Mouse (Mus musculus) MEL (cell line): ENCODE data around the gene Lin37. TPM values are rescaled to one million over a fixed set of nuclear protein-coding genes. Genes with fewer than 3 reads are reported as not detected.

Experiments used
- DNase-seq: peaks from one replicate; pipeline ENCODE4 v3.0.0; 2011; ENCODE audit warnings: low read depth, low spot score
- H3K27ac ChIP-seq: 2 replicates; pipeline ENCODE4 v1.5.1; 2012; ENCODE audit warnings: low read depth, mild to moderate bottlenecking, control low read depth, low read length, moderate library complexity; ENCODE audit not compliant: control insufficient read depth
- H3K27me3 ChIP-seq, 2 experiments: fragments of 150-350 bp in 1 of 2; sonication (generic) in 1 of 2; 2 replicates each; pipeline ENCODE4 v1.6.1; 2012; ENCODE audit warnings: low read length in 2 of 2, mild to moderate bottlenecking in 2 of 2, improper control_type of control experiment in 1 of 2, moderate library complexity in 1 of 2; ENCODE audit not compliant: insufficient read depth in 2 of 2, control insufficient read depth in 1 of 2
- H3K36me3 ChIP-seq, 2 experiments: 2 replicates each; pipeline ENCODE4 v1.6.1; 2012 to 2014; ENCODE audit warnings: low read length in 2 of 2, improper control_type of control experiment in 1 of 2, inconsistent platforms in 1 of 2, mild to moderate bottlenecking in 1 of 2; ENCODE audit not compliant: insufficient read depth in 2 of 2, control insufficient read depth in 1 of 2
- H3K4me1 ChIP-seq, 2 experiments: fragments of 150-350 bp in 1 of 2; sonication (generic) in 1 of 2; 2 replicates each; pipeline ENCODE4 v1.6.1; 2012; ENCODE audit warnings: low read length in 2 of 2, improper control_type of control experiment in 1 of 2, mild to moderate bottlenecking in 1 of 2; ENCODE audit not compliant: insufficient read depth in 2 of 2, control insufficient read depth in 1 of 2
- H3K4me3 ChIP-seq, 2 experiments: fragments of 150-350 bp in 1 of 2; sonication (generic) in 1 of 2; 2 replicates each; pipeline ENCODE4 v1.5.1; 2012; ENCODE audit warnings: low read depth in 2 of 2, low read length in 2 of 2, mild to moderate bottlenecking in 2 of 2, moderate library complexity in 2 of 2, control low read depth in 1 of 2, improper control_type of control experiment in 1 of 2; ENCODE audit not compliant: control insufficient read depth in 1 of 2, insufficient read depth in 1 of 2
- H3K79me2 ChIP-seq: 2 replicates; pipeline ENCODE4 v1.6.1; 2012; ENCODE audit warnings: mild to moderate bottlenecking, low read length, moderate library complexity; ENCODE audit not compliant: control insufficient read depth, poor library complexity, insufficient read depth
- H3K9ac ChIP-seq: 2 replicates; pipeline ENCODE4 v1.6.1; 2012; ENCODE audit warnings: low read depth, mild to moderate bottlenecking, control low read depth, low read length, moderate library complexity; ENCODE audit not compliant: control insufficient read depth, poor library complexity, severe bottlenecking
- H3K9me3 ChIP-seq: fragments of 150-350 bp; sonication (generic); replicated peaks from 2 replicates; pipeline ENCODE4 v1.6.1; 2012; ENCODE audit warnings: mild to moderate bottlenecking, low read length, improper control_type of control experiment, moderate library complexity; ENCODE audit not compliant: insufficient read depth
- CHD2 ChIP-seq: IDR thresholded peaks from 2 replicates; pipeline ENCODE4 v1.6.1; 2011; ENCODE audit warnings: low read length, improper control_type of control experiment
- CTCF ChIP-seq, 3 experiments: IDR thresholded peaks in 2 of 3; conservative IDR thresholded peaks in 1 of 3; 2 replicates each; pipeline ENCODE4 v1.5.1; 2011 to 2012; ENCODE audit warnings: low read length in 3 of 3, low read depth in 2 of 3, mild to moderate bottlenecking in 2 of 3, improper control_type of control experiment in 1 of 3, inconsistent platforms in 1 of 3, mixed read lengths in 1 of 3, moderate library complexity in 1 of 3; ENCODE audit not compliant: control insufficient read depth in 1 of 3, insufficient read depth in 1 of 3, poor library complexity in 1 of 3, severe bottlenecking in 1 of 3
- JUND ChIP-seq: IDR thresholded peaks from 2 replicates; pipeline ENCODE4 v1.6.1; 2011; ENCODE audit warnings: low read depth, mild to moderate bottlenecking, improper control_type of control experiment, low read length
- MAZ ChIP-seq: IDR thresholded peaks from 2 replicates; pipeline ENCODE4 v1.6.1; 2012; ENCODE audit warnings: low read depth, mild to moderate bottlenecking, inconsistent platforms, low read length, improper control_type of control experiment
- MEF2A ChIP-seq: IDR thresholded peaks from 2 replicates; pipeline ENCODE4 v1.6.1; 2014; ENCODE audit warnings: low read depth, mild to moderate bottlenecking, inconsistent platforms, low read length, improper control_type of control experiment; ENCODE audit not compliant: poor library complexity, insufficient replicate concordance, severe bottlenecking; ENCODE audit errors: extremely low read depth
- MYB ChIP-seq: IDR thresholded peaks from 2 replicates; pipeline ENCODE4 v1.6.1; 2011; ENCODE audit warnings: mild to moderate bottlenecking, low read depth, low read length, improper control_type of control experiment
- NELFE ChIP-seq: IDR thresholded peaks from 2 replicates; pipeline ENCODE4 v1.6.1; 2011; ENCODE audit warnings: low read depth, low read length, improper control_type of control experiment
- POLR2A ChIP-seq, 2 experiments: IDR thresholded peaks; 2 replicates each; pipeline ENCODE4 v1.6.1; 2011 to 2012; ENCODE audit warnings: low read length in 2 of 2, mild to moderate bottlenecking in 2 of 2, control low read depth in 1 of 2, improper control_type of control experiment in 1 of 2, low read depth in 1 of 2, moderate library complexity in 1 of 2; ENCODE audit not compliant: control insufficient read depth in 1 of 2, insufficient read depth in 1 of 2, poor library complexity in 1 of 2
- RAD21 ChIP-seq: IDR thresholded peaks from 2 replicates; pipeline ENCODE4 v1.6.1; 2011; ENCODE audit warnings: mild to moderate bottlenecking, low read depth, low read length, improper control_type of control experiment
- SMC3 ChIP-seq: IDR thresholded peaks from 2 replicates; pipeline ENCODE4 v1.6.1; 2011; ENCODE audit warnings: low read depth, low read length, improper control_type of control experiment
- ZC3H11A ChIP-seq: IDR thresholded peaks from 2 replicates; pipeline ENCODE4 v1.6.1; 2012; ENCODE audit warnings: low read depth, mild to moderate bottlenecking, inconsistent platforms, low read length, improper control_type of control experiment
- ZKSCAN1 ChIP-seq: IDR thresholded peaks from 2 replicates; pipeline ENCODE4 v1.6.1; 2012; ENCODE audit warnings: low read depth, mild to moderate bottlenecking, inconsistent platforms, low read length, improper control_type of control experiment, moderate library complexity
- ZMIZ1 ChIP-seq: IDR thresholded peaks from 2 replicates; pipeline ENCODE4 v1.6.1; 2012; ENCODE audit warnings: low read depth, mild to moderate bottlenecking, inconsistent platforms, low read length, improper control_type of control experiment, moderate library complexity
- polyA plus RNA-seq, 2 experiments: library from polyadenylated mRNA; stranded (reverse) in 1 of 2; unstranded in 1 of 2; fragments of >175 nt in 1 of 2; fragments of >200 nt in 1 of 2; gene quantifications; 2 replicates each; pipeline versions ENCODE4 v1.2.1 to v1.2.4; 2012; ENCODE audit warnings: low replicate concordance in 2 of 2, low read depth in 1 of 2; ENCODE audit not compliant: insufficient read length in 2 of 2, insufficient read depth in 1 of 2, missing spikeins in 1 of 2
- total RNA-seq: library from RNA; depleted of rRNA; stranded (reverse); fragments of 300-350 nt; gene quantifications from 2 replicates; pipeline ENCODE4 v1.2.3, GENCODE M21; 2012

Gene Lin37
- total and polyA plus RNA-seq, 3 experiments = 10.9 to 49.8 TPM; not detected in 1

- TF ChIP-seq NELFE (peak; percentile 76), CHD2 (peak; percentile 77), ZMIZ1 (peak; percentile 60)
Observed at GRCm38 (mm10) chr7:30559443-30559954, at the start of gene Lin37 (continued).

GRCm38 (mm10) chr7:30608476-30608875 is 48.8 kb upstream of the Lin37 start:
- Histone ChIP-seq H3K4me1 (no peaks in the 10 kb centered on the region), H3K79me2 (no peaks in the 10 kb centered on the region), H3K27me3 (no peaks in the 10 kb centered on the region), H3K27ac (no peak overlapping the region), H3K9ac (no peak overlapping the region), H3K4me3 (no peak overlapping the region), H3K9me3 (no peaks in the 10 kb centered on the region), H3K36me3 (no peaks in the 10 kb centered on the region)
- no peak for DNase-seq
- TF ChIP-seq POLR2A (IDR thresholded peaks at IDR 0.05; ENCODE audit: control insufficient read depth in 1 of 2, insufficient read depth in 1 of 2, low read depth in 1 of 2, low read length in 2 of 2, poor library complexity in 1 of 2) (no peak), ZKSCAN1 (no peak), MAZ (no peak), CTCF (IDR thresholded peaks at IDR 0.05 in 2 of 3, conservative IDR thresholded peaks at IDR 0.05 in 1 of 3; ENCODE audit: control insufficient read depth in 1 of 3, insufficient read depth in 1 of 3, low read depth in 2 of 3, low read length in 3 of 3, poor library complexity in 1 of 3, severe bottlenecking in 1 of 3) (no peak), MEF2A (no peak)
- TF ChIP-seq, all 39 proteins: peak for 0

- no peaks in the 10 kb centered on the region for H3K36me3 ChIP-seq
- no peak overlapping the region for H3K4me3 ChIP-seq
- H3K27ac ChIP-seq = no peak overlapping the region
- peak; percentile 66; the same call in 1 of the 2 replicates for TF ChIP-seq MAZ
- TF ChIP-seq JUND = no peak
- TF ChIP-seq MYB = no peak
- peak; percentile 61 for TF ChIP-seq ZC3H11A
- peak; percentile 67 for TF ChIP-seq RAD21
- TF ChIP-seq SMC3 = peak; percentile 72
- TF ChIP-seq CTCF (IDR thresholded peaks at IDR 0.05 in 2 of 3, conservative IDR thresholded peaks at IDR 0.05 in 1 of 3; ENCODE audit: control insufficient read depth in 1 of 3, insufficient read depth in 1 of 3, low read depth in 2 of 3, low read length in 3 of 3, poor library complexity in 1 of 3, severe bottlenecking in 1 of 3) = peak; percentile 70 to 83 (median 70)
- H3K9me3 ChIP-seq = no peaks in the 10 kb centered on the region
- H3K9ac ChIP-seq = no peak overlapping the region
- DNase-seq = peak; percentile 73
- no peaks in the 10 kb centered on the region for H3K4me1 ChIP-seq
- no peaks in the 10 kb centered on the region for H3K79me2 ChIP-seq
- H3K27me3 ChIP-seq = no peaks in the 10 kb centered on the region
Observed at GRCm38 (mm10) chr7:30607706-30608309, 48.2 kb upstream of the Lin37 start.
